Mouse (Mus musculus) heart, adult 11 months (tissue): Measurements from ENCODE around the gene Spdye4b.

Source experiments
- DNase-seq: peaks from one replicate; pipeline ENCODE4 v3.0.0; 2022

Gene Spdye4b

DNA sequence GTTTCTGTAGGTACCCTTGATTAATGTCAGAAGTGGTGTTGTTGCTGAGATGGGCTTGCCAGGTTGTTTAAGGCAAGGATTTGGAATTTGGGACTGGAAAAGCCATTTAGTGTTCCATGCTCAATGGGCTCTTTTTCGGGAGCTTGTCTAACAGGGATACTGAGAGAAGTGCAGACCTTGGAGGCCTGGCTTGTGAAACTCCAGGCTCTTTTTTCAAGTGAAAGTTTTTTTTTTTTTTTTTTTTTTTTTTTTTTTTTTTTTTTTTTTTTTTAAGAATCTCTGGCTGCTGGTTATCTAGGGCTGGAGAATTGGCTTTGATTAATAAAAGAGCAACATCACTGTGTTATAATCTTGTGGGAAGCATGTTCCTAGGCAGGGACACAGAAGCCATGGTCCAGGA is 41.5 kb downstream of the Spdye4b start:
- DNase-seq = no peak

GRCm38 (mm10) chr5:143226790-143227189 is 46.0 kb downstream of the Spdye4b start, which contains the start of gene Spdye4a:
Gene Spdye4a (minus strand): TSS chr5:143226890.
- DNase-seq = no peak

DNA sequence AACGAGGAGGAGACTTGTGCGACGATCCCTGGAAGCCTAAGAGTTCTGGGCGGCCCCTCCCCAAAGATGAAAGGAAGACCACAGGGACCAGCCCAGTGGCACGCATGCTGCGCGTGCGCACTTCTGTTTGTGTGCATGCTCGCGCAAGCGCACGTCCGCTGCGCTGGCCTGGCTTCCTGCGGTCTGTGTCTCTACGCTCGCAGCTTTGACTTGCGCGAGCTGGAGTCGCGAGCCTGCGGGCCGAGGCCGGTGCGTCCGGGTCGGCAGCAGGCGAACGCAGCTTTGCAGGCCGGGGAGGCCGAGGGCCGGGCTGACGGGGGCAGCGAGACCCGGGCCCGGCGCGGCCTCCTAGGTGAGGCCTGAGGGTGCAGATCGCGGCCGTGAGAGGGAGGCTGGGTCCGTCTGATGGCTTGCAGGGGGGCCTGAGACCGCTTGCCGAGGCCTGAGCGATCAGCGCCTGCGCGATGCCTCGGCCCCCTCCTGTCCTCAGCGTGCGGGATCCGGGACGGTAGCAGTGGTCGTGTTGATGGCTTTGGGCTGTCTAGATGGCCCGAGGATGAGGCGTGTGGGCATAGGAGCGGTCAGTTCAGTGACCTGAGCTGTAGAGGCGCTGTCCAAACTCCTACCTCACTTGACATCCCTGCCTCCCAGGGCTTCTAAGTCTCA is 54.3 kb downstream of the Spdye4b start, which contains the start of gene Zfp12:
Zfp12 (plus strand) TSS at position 136 of the 666 bp plus-strand sequence.
- DNase-seq = peak; percentile 100

GRCm38 (mm10) chr5:143236036-143236435 is 55.2 kb downstream of the Spdye4b start:
- no peak for DNase-seq

DNA sequence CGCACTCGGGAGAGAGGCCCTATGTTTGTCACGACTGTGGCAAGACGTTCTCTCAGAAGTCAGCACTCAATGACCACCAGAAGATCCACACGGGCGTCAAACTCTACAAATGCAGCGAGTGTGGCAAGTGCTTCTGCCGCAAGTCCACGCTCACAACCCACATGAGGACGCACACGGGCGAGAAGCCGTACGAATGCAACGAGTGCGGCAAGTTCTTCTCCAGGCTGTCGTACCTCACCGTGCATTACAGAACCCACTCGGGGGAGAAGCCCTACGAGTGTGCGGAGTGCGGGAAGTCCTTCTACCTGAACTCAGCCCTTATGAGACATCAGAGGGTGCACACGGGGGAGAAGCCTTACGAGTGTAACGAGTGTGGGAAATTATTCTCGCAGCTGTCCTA is 64.1 kb downstream of the Spdye4b start:
- DNase-seq = no peak

GRCm38 (mm10) chr5:143252039-143252438 is 71.2 kb downstream of the Spdye4b start:
- DNase-seq = no peak

GRCm38 (mm10) chr5:143252791-143253185 is 72.0 kb downstream of the Spdye4b start:
- DNase-seq = no peak

- no peak for DNase-seq
Measured at GRCm38 (mm10) chr5:143253186-143253880, 72.5 kb downstream of the Spdye4b start.

DNA sequence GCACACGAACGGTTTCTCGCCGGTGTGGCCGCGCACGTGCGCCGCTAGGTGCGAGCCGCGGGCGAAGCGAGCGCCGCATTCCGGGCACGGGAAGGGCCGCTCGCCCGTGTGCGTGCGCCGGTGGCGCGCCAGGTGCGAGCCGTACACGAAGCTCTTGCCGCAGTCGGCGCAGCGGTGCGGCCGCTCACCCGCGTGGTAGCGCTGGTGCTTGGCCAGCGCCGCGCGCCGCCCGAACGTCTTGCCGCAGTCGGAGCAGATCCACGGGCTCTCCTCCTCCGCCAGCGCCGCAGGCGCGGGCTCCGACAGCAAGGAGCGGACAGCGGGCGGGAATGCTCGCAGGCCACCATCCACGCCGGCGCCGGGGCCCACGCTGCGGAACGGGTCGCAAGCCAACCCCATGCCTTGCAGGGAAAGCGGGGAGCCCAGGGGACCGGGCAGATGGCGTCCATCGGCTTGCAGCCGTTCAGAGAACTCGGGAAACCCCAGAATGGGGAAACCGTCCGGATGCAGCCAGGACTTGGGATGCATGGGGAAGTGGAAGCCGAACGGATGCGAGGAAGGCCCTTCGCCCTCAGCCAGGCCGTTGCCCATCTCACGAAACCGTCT is 73.2 kb downstream of the Spdye4b start:
- DNase-seq = no peak
